Mouse (Mus musculus): ENCODE results near the gene Slc15a5.

Gene Slc15a5

GRCm38 (mm10) chr6:137960023-137960778, 119.5 kb downstream of the Slc15a5 start:
- DNase-seq (ENCODE audit: low spot score) = no peak

- DNase-seq (ENCODE audit: low spot score) = no peak
Observed at GRCm38 (mm10) chr6:137957630-137958029, 122.1 kb downstream of the Slc15a5 start.

- no peak for DNase-seq (ENCODE audit: low spot score)
Observed at GRCm38 (mm10) chr6:137956783-137957429, 122.8 kb downstream of the Slc15a5 start.

GRCm38 (mm10) chr6:137946520-137946919, 133.2 kb downstream of the Slc15a5 start:
- DNase-seq (ENCODE audit: low spot score) = no peak

- DNase-seq (ENCODE audit: low spot score) = no peak
Observed at GRCm38 (mm10) chr6:137940374-137941218, 139.1 kb downstream of the Slc15a5 start.

GRCm38 (mm10) chr6:137937541-137937940, 142.2 kb downstream of the Slc15a5 start:
- DNase-seq (ENCODE audit: low spot score) = no peak

GRCm38 (mm10) chr6:137936268-137936667, 143.4 kb downstream of the Slc15a5 start:
- DNase-seq (ENCODE audit: low spot score) = no peak

GRCm38 (mm10) chr6:137935857-137936256, 143.9 kb downstream of the Slc15a5 start:
- no peak for DNase-seq (ENCODE audit: low spot score)

- no peak for DNase-seq (ENCODE audit: low spot score)
Observed at GRCm38 (mm10) chr6:137935341-137935740, 144.4 kb downstream of the Slc15a5 start.

- peak; percentile 80 for DNase-seq (ENCODE audit: low spot score)
Observed at GRCm38 (mm10) chr6:137934545-137935298, 145.0 kb downstream of the Slc15a5 start.
